Comparison of ENCODE assay signal across 8 mouse cellular contexts in genomic region chr4:57783391-57783770, GRCm38 (mm10).
A peak's percentile ranks its signal among the peaks of the same experiment; 100 is the strongest.
DNase-seq lines count a peak whose midpoint lies in the region; ATAC-seq and TF ChIP-seq lines count a peak whose summit lies in the region.

No protein-coding gene starts in this region.

- intact Hi-C loops in left cerebral cortex, adult 2 months (cut with DNase I) = no loop called here

- peak overlapping the region; percentile 53 for H3K4me3 ChIP-seq in left cerebral cortex, adult 2 months
- H3K4me3 ChIP-seq in forebrain, embryonic 10.5 days = peak overlapping the region; percentile 62; the same call in 1 of the 2 replicates
- peak overlapping the region; percentile 44 for H3K4me3 ChIP-seq in lung, embryonic 15.5 days
- H3K4me3 ChIP-seq in thymus, adult 2 months (ENCODE audit: control insufficient read depth, insufficient read depth, low read length) = peak overlapping the region; percentile 78

- ATAC-seq in lung, embryonic 15.5 days (ENCODE audit: borderline replicate concordance, extremely low read depth, low FRiP score, low TSS enrichment) = no peak
- ATAC-seq in megakaryocyte progenitor cell, adult 5-6 weeks (replicated peaks; ENCODE audit: poor library complexity) = no peak

- H3K36me3 ChIP-seq in forebrain, embryonic 10.5 days (replicated peaks) = no peaks in the 10 kb centered on the region
- no peaks in the 10 kb centered on the region for H3K36me3 ChIP-seq in lung, embryonic 15.5 days
- H3K36me3 ChIP-seq in thymus, adult 2 months (ENCODE audit: control insufficient read depth, insufficient read depth, low read length) = no peaks in the 10 kb centered on the region

- peak overlapping the region; percentile 72 for H3K4me2 ChIP-seq in lung, embryonic 15.5 days

- WGBS in forebrain, embryonic 10.5 days = 38% methylated on average over 9 of the region's 9 CpGs
- WGBS in lung, embryonic 15.5 days = 25% methylated on average over 9 of the region's 9 CpGs
- 62% methylated on average over 9 of the region's 9 CpGs for WGBS in thymus, adult 2 months

- H3K9ac ChIP-seq in lung, embryonic 15.5 days = no peak overlapping the region

- H3K27ac ChIP-seq in left cerebral cortex, adult 2 months = no peak overlapping the region
- H3K27ac ChIP-seq in forebrain, embryonic 10.5 days = no peak overlapping the region
- H3K27ac ChIP-seq in lung, embryonic 15.5 days = no peak overlapping the region
- H3K27ac ChIP-seq in thymus, adult 2 months (ENCODE audit: control insufficient read depth, insufficient read depth, low read length) = peak overlapping the region; percentile 78; the same call in 1 of the 2 replicates

- no peaks in the 10 kb centered on the region for H3K9me3 ChIP-seq in forebrain, embryonic 10.5 days
- no peaks in the 10 kb centered on the region for H3K9me3 ChIP-seq in lung, embryonic 15.5 days

- peaks cover 51% of the 10 kb centered on the region for H3K27me3 ChIP-seq in forebrain, embryonic 10.5 days (ENCODE audit: poor library complexity, severe bottlenecking)
- H3K27me3 ChIP-seq in lung, embryonic 15.5 days = no peaks in the 10 kb centered on the region
- no peaks in the 10 kb centered on the region for H3K27me3 ChIP-seq in thymus, adult 2 months (ENCODE audit: control insufficient read depth, insufficient read depth, low read length)

- TF ChIP-seq POLR2A in thymus, adult 2 months (IDR thresholded peaks at IDR 0.05; ENCODE audit: control insufficient read depth, extremely low read depth, insufficient read depth, low read length, poor library complexity) = no peak

- H3K4me1 ChIP-seq in forebrain, embryonic 10.5 days = peaks cover 34% of the 10 kb centered on the region
- H3K4me1 ChIP-seq in lung, embryonic 15.5 days = peaks cover 43% of the 10 kb centered on the region
- H3K4me1 ChIP-seq in thymus, adult 2 months (replicated peaks; ENCODE audit: control insufficient read depth, insufficient read depth, low read length) = peaks cover 17% of the 10 kb centered on the region

- no peak for TF ChIP-seq CTCF in left cerebral cortex, adult 2 months (IDR thresholded peaks at IDR 0.05)
- TF ChIP-seq CTCF in thymus, adult 2 months (IDR thresholded peaks at IDR 0.05; ENCODE audit: borderline replicate concordance, control insufficient read depth, extremely low read depth, insufficient read depth, low read length, poor library complexity) = no peak

- no peak for DNase-seq in left cerebral cortex, adult 2 months (ENCODE audit: extremely low spot score in 1 of 2, low spot score in 2 of 2)
- no peak for DNase-seq in left cerebral cortex, adult 11 months (ENCODE audit: low spot score)
- no peak for DNase-seq in forebrain, embryonic 10.5 days (ENCODE audit: extremely low spot score, low spot score)
- peak; percentile 42 for DNase-seq in thymus, adult 2 months
- no peak for DNase-seq in gastrocnemius, adult 18-20 months (ENCODE audit: low spot score)
- no peak for DNase-seq in kidney, postnatal 36 days
